Mouse (Mus musculus) lung, postnatal 14 days (tissue): Measurements from ENCODE around the gene Itpr3.
A peak's percentile ranks its signal among the peaks of the same experiment; 100 is the strongest.

Source experiments
- DNase-seq: peaks from one replicate; pipeline ENCODE4 v3.0.0; 2021

Gene Itpr3

GRCm38 (mm10) chr17:27150871-27151270 is 93.8 kb downstream of the Itpr3 start:
- DNase-seq = no peak

DNA sequence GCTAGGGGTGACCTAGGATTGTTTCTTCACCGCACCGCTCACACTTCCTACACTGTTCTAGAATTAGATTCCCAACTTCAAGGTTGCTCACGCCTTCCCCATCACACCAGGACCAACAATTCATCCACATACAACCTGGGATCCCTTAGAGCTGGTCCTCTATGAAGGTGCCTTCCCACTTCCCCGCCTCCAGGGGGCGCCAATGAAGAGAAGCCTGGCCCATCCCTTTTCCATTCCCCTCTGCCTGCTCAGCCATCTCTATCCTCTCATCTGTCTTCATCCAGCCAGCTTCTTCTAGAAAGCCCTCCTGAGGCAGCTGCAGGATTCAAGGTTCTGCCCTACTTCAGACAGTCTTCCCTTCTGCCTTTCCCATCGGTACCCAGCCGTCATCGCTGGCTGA is 94.3 kb downstream of the Itpr3 start:
- DNase-seq = peak; percentile 41

DNA sequence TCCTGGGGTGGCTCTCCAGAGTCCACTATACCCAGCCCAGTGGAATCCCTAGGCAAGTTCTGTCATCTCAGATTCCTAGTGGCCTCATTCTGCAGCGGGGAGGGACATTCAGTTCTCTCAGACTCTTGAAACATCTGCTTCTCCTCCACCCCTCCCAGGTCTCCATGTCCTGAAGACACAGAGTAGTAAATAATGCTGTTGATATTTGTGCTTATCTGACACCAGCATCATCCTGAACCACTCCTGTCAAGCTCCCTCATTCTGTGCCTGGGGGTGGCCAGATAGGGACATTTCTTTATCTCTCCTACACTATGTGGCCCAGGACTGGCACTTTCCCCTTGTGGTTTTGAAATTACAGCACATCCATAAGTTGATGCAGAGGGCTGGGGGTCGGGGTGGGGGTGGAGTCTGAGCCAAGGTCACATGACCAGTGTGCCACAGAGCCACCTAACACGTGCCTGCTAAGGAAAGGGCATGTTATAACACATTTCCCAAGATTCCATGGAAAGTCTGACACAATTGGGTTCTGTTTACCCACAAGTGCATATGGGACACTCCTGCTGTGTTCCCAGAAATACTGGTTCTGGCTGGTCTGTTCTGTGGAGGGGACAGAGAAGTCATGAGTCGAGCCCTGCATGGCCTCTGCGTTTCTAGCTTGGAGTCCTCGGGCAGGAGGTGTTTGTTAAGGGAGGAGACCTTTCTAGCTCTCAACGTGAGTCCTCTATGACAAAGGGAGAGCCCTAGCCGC is 96.0 kb downstream of the Itpr3 start:
- DNase-seq = no peak

DNA sequence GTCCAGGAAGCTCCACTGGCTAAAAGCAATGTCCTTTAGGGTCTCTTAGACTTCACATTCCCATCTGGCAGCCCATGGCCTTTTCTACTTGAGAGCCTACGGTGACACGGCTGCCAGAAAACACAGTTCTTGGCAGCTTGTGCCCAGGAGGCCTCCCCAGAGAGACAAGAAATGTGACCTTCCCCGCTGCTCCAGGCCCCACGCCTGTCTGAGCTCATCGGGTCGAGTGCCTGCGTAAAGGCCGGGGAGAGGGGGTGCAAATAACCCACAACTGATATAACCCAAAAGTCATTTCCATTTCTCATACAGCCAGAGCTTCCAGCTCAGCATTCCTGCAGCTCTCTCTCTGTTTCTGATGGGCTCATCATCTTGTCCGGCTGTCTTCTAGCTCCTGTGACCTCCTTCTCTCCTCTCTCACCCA is 96.7 kb downstream of the Itpr3 start:
- no peak for DNase-seq

DNA sequence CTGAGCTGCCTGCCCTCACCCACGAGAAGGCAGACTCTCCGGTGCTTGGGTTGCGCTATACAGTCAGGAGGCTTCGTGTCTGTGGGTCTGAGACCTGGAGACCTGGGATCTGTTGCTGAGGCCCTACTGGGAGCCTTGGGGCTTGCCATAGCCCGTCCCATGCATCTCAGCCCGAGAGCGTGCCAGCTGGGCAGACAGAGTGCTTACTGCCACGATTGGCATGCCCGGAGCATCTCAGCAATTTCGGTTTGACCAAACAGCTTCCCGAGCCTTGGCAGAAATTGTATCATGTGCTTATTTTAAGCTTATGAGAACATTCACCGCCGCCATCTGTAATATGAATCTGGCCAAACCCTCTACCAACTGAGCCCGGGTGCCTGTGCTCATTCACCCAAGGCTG is 97.2 kb downstream of the Itpr3 start:
- no peak for DNase-seq

- DNase-seq = no peak
These were observed 97.8 kb downstream of the Itpr3 start for GRCm38 (mm10) chr17:27154881-27155280.

- no peak for DNase-seq
These were observed 98.6 kb downstream of the Itpr3 start for GRCm38 (mm10) chr17:27155752-27156151.

DNA sequence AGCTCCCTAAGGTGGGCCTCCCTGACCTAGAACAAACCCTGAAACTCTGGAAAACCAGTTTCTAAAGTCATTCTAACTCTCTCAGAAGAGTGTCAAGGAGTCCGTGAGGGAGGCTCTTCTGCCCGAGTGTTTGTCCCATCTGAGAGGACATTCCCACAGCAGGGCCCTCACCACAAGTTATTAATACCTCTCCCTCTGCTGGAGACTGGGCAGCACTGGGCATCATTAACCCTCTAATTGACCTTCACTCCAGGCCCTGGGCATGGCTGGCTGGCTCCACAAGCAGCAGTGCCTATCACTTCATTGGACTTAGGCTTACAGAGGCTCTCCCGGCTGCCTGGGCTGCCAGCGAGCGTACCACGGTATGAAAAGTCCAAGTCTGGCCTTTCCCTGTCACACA is 101.3 kb downstream of the Itpr3 start:
- DNase-seq = no peak

GRCm38 (mm10) chr17:27159169-27159568 is 102.1 kb downstream of the Itpr3 start:
- no peak for DNase-seq

DNA sequence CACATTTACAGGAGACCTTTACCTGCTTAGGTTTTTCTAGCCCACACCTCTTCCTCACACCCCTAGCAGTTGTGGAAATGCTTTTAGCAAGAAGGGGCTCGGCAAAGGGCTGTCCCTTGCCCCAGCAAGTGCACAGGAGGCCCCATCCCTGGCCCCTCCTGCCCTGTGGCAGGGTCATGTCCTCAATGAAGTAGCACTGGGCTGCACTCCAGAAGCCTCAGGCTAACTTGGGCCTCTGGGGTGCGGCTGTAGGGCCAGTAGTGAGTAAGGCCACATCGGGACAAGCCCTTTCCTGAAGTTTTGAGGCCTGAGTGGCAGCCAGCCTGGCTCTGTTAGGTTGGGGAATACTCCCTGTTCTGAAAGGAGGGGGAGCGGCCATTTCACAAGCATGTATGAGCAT is 103.8 kb downstream of the Itpr3 start:
- DNase-seq = no peak

GRCm38 (mm10) chr17:27165054-27165773 is 108.1 kb downstream of the Itpr3 start:
- peak; percentile 54 for DNase-seq

GRCm38 (mm10) chr17:27166901-27167300 is 109.8 kb downstream of the Itpr3 start:
- DNase-seq = no peak

DNA sequence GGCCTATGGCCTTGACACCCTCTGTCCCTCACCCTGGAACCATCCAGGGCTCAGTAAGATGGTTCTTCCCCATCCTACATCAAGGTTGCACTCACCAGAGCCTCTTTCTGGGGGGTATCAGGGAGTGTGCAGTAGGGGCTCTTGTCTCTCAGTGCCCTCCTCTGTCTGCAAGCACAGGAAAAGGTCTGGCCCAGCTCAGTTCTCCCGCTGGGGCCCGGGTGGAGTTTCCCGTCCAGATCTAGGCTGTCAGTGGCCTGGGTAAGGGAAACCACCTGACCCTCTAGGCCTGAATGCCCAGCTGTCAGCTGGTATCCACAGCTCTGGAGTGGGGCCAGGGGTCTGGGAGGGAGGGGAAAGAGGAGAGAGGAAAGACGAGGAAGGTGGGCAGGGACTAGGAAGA is 110.4 kb downstream of the Itpr3 start, which contains the start of gene Ip6k3:
TSS of gene Ip6k3 (minus strand) at position 251 of the 400 bp plus-strand sequence.
- peak; percentile 26 for DNase-seq

DNA sequence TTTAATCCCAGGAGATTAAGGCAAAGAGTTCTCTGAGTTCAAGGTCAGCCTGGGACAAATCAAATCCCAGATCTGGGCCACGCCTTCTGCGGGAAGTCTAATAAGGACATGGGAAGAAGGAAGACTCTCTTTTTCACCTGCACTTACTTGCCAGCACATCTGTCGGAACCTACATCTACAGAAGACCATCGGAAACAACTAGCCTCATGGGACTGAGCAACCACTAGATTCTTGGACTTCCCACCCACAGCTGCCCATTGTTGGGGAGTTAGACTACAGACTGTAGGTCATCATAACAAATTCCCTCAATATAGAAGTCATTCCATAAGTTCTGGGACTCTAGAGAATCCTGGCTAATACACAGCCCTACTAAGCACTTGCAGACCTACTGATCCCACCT is 111.5 kb downstream of the Itpr3 start:
- DNase-seq = no peak

DNA sequence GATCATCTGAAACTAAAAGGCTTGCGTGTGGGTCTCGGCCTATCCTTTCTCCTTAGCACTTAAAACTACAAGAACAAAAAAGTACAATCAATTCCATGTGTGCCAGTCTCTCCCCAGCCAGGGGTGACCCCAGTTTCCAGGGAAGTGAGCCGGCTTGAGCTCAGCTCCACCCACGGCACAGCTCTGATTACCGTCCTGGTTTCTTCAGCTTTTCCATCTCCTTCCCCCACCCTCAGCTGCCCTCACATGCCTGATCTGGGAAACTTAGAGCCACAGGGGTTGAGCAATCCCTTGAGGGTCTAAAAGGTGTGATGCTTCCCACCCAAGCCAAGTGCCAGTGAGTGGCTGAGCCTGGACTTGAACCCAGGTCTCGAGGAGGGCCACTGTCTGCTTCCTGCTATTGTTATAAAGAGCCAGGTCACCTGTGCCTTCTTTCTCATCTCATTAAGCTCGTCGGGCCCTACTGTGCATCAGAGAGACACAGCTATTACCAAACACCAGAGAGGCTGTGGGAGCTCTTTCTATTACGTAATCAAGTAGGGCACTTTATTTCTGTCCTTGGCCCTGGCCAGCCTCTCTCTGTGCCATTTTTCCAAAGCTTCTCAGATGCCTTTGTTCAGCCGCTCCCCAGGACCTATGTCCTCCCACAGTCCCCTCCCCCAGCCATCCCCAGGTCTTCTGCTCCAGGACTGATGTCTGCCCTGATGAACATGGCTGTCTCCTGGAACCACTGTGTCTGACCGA is 113.0 kb downstream of the Itpr3 start:
- no peak for DNase-seq

- no peak for DNase-seq
These were observed 114.0 kb downstream of the Itpr3 start for GRCm38 (mm10) chr17:27171121-27171520.
